Mouse (Mus musculus) hindbrain, postnatal 0 days (tissue): ENCODE data around the gene Wtip. TPM values are rescaled to one million over a fixed set of nuclear protein-coding genes. Genes with fewer than 3 reads are reported as not detected.
"Not testable (repeated sequence)": the region's sequence is repeated elsewhere in the genome, so short reads cannot be mapped to it uniquely, and the experiment has no call there.

Experiments
- ATAC-seq: fragments of 200-750 bp; cut with Nextera tagmentation; 2 replicates; pipeline ENCODE4 v1.8.0; 2017; ENCODE audit warnings: mild to moderate bottlenecking, moderate TSS enrichment, moderate library complexity
- DNase-seq: peaks from one replicate; pipeline ENCODE4 v3.0.0-alpha.2; 2015; ENCODE audit warnings: low spot score
- H3K27ac ChIP-seq: fragments of 300-500 bp; sonication (generic); 2 replicates; pipeline ENCODE4 v1.5.1; 2014; ENCODE audit warnings: mild to moderate bottlenecking
- H3K27me3 ChIP-seq: fragments of 300-500 bp; sonication (generic); 2 replicates; pipeline ENCODE4 v1.6.1; 2014; ENCODE audit warnings: low read length, mixed read lengths; ENCODE audit not compliant: insufficient read depth
- H3K36me3 ChIP-seq: fragments of 300-500 bp; sonication (generic); 2 replicates; pipeline ENCODE4 v1.6.1; 2014; ENCODE audit warnings: low read length, mixed read lengths; ENCODE audit not compliant: insufficient read depth
- H3K4me1 ChIP-seq: fragments of 300-500 bp; sonication (generic); 2 replicates; pipeline ENCODE4 v1.6.1; 2014; ENCODE audit warnings: antibody characterized with exemption, low read length, mixed read lengths; ENCODE audit not compliant: insufficient read depth
- H3K4me2 ChIP-seq: fragments of 300-500 bp; sonication (generic); 2 replicates; pipeline ENCODE4 v1.6.1; 2014; ENCODE audit warnings: low read depth, mild to moderate bottlenecking, low read length, moderate library complexity, mixed read lengths
- H3K4me3 ChIP-seq: fragments of 300-500 bp; sonication (generic); 2 replicates; pipeline ENCODE4 v1.5.1; 2014; ENCODE audit warnings: low read length
- H3K9ac ChIP-seq: fragments of 300-500 bp; sonication (generic); replicated peaks from 2 replicates; pipeline ENCODE4 v1.6.1; 2014; ENCODE audit warnings: mild to moderate bottlenecking, low read length, moderate library complexity, mixed read lengths
- H3K9me3 ChIP-seq: fragments of 300-500 bp; sonication (generic); 2 replicates; pipeline ENCODE4 v1.6.1; 2016; ENCODE audit warnings: low read length, mixed read lengths
- CTCF ChIP-seq: IDR thresholded peaks from 2 replicates; pipeline ENCODE4 v1.5.1; 2016; ENCODE audit warnings: antibody characterized with exemption, control low read depth, low read depth
- WGBS: fragments of 180-500 bp; shearing (Covaris S2); extraction: QIAGEN DNeasy Blood & Tissue Kit; methylation state at CpG from one replicate; pipeline ENCODE4 v1.1.7; 2014; 5-methylcytosine and 5-hydroxymethylcytosine counted together
- polyA plus RNA-seq: library from polyadenylated mRNA; unstranded; fragments of >200 nt; fragmentation: Nextera tagmentation; extraction: Ambion mirVana; gene quantifications from 2 replicates; pipeline ENCODE4 v1.2.1, GENCODE M21; 2015
- total RNA-seq: library from RNA; depleted of rRNA; stranded (reverse); fragments of >200 nt; gene quantifications from 2 replicates; pipeline ENCODE4 v1.2.3, GENCODE M21; 2014

Wtip gene
- total and polyA plus RNA-seq, 2 experiments from 2014 or later: 2.8 to 28.8 TPM

GRCm38 (mm10) chr7:34122987-34123720 is 9.9 kb downstream of the Wtip start:
- 71% methylated on average over 6 of the region's 6 CpGs for WGBS
- peak; percentile 69 for TF ChIP-seq CTCF
- peak overlapping the region; percentile 8; the same call in 1 of the 2 replicates for H3K27ac ChIP-seq
- H3K4me2 ChIP-seq: no peak overlapping the region
- no peaks in the 10 kb centered on the region for H3K9me3 ChIP-seq
- no peak overlapping the region for H3K9ac ChIP-seq
- H3K4me1 ChIP-seq: no peaks in the 10 kb centered on the region
- no peaks in the 10 kb centered on the region for H3K36me3 ChIP-seq
- H3K27me3 ChIP-seq: no peaks in the 10 kb centered on the region
- ATAC-seq (peak; percentile 75), DNase-seq (peak; percentile 65)
- no peak overlapping the region for H3K4me3 ChIP-seq

GRCm38 (mm10) chr7:34120636-34121035 is 12.4 kb downstream of the Wtip start:
- H3K9me3 ChIP-seq, H3K36me3 ChIP-seq, ATAC-seq, H3K27ac ChIP-seq, H3K4me1 ChIP-seq, H3K4me2 ChIP-seq, DNase-seq, H3K27me3 ChIP-seq, H3K4me3 ChIP-seq, H3K9ac ChIP-seq: not testable (repeated sequence)
- 61% methylated on average over 1 of the region's 1 CpGs for WGBS

GRCm38 (mm10) chr7:34116601-34117000 is 16.5 kb downstream of the Wtip start:
- H3K4me2 ChIP-seq: no peak overlapping the region
- DNase-seq: peak; percentile 54
- no peak overlapping the region for H3K27ac ChIP-seq
- WGBS: 56% methylated on average over 3 of the region's 3 CpGs
- no peaks in the 10 kb centered on the region for H3K27me3 ChIP-seq
- H3K4me3 ChIP-seq: no peak overlapping the region
- no peak for TF ChIP-seq CTCF
- 0 out of 2 replicates have a peak, but pooled peaks have one; percentile 43 for ATAC-seq
- no peak overlapping the region for H3K9ac ChIP-seq
- H3K36me3 ChIP-seq: peaks cover 3% of the 10 kb centered on the region; the same call in 1 of the 2 replicates
- no peaks in the 10 kb centered on the region for H3K9me3 ChIP-seq
- no peaks in the 10 kb centered on the region for H3K4me1 ChIP-seq

GRCm38 (mm10) chr7:34109190-34109589 is 23.9 kb downstream of the Wtip start:
- Histone ChIP-seq H3K27ac (no peak overlapping the region), H3K4me1 (no peaks in the 10 kb centered on the region), H3K4me2 (no peak overlapping the region), H3K4me3 (no peak overlapping the region), H3K36me3 (peaks cover 3% of the 10 kb centered on the region; the same call in 1 of the 2 replicates), H3K27me3 (no peaks in the 10 kb centered on the region), H3K9ac (no peak overlapping the region), H3K9me3 (no peaks in the 10 kb centered on the region)
- TF ChIP-seq CTCF: no peak
- WGBS: 45% methylated on average over 5 of the region's 5 CpGs
- no peak for DNase-seq
- no peak for ATAC-seq

GRCm38 (mm10) chr7:34101276-34101675 is 31.8 kb downstream of the Wtip start:
- Histone ChIP-seq H3K4me1 (no peaks in the 10 kb centered on the region), H3K9me3 (no peaks in the 10 kb centered on the region), H3K27me3 (no peaks in the 10 kb centered on the region), H3K4me2 (no peak overlapping the region), H3K9ac (no peak overlapping the region), H3K27ac (no peak overlapping the region), H3K4me3 (no peak overlapping the region), H3K36me3 (no peaks in the 10 kb centered on the region)
- ATAC-seq: no peak
- TF ChIP-seq CTCF: no peak
- no peak for DNase-seq

- no peak overlapping the region for H3K27ac ChIP-seq
- 77% methylated on average over 2 of the region's 2 CpGs for WGBS
Observed at GRCm38 (mm10) chr7:34100002-34100401, 33.1 kb downstream of the Wtip start.

GRCm38 (mm10) chr7:34094911-34095481 is 38.1 kb downstream of the Wtip start, which contains the start of gene Scgb1b30:
Gene Scgb1b30 (plus strand): TSS chr7:34095431.
- 73% methylated on average over 3 of the region's 3 CpGs for WGBS
- Histone ChIP-seq H3K36me3 (no peaks in the 10 kb centered on the region), H3K27ac (no peak within 1 kb of the TSS), H3K4me2 (no peak within 1 kb of the TSS), H3K4me1 (no peaks in the 10 kb centered on the region), H3K9me3 (no peaks in the 10 kb centered on the region), H3K4me3 (no peak within 1 kb of the TSS), H3K27me3 (no peaks in the 10 kb centered on the region), H3K9ac (no peak within 1 kb of the TSS)
- ATAC-seq: no peak
- no peak for TF ChIP-seq CTCF
- no peak for DNase-seq

More at GRCm38 (mm10) chr7:34100002-34100401, 33.1 kb downstream of the Wtip start:
- DNase-seq (no peak), ATAC-seq (no peak)
- Histone ChIP-seq H3K4me1 (no peaks in the 10 kb centered on the region), H3K9ac (no peak overlapping the region), H3K9me3 (no peaks in the 10 kb centered on the region), H3K4me2 (no peak overlapping the region), H3K4me3 (no peak overlapping the region), H3K27me3 (no peaks in the 10 kb centered on the region), H3K36me3 (no peaks in the 10 kb centered on the region)
- TF ChIP-seq CTCF: no peak

GRCm38 (mm10) chr7:34068132-34068531 is 64.9 kb downstream of the Wtip start:
- not testable (repeated sequence) for H3K4me2 ChIP-seq, H3K4me1 ChIP-seq, DNase-seq, H3K27ac ChIP-seq, H3K4me3 ChIP-seq, H3K9ac ChIP-seq, H3K9me3 ChIP-seq, H3K36me3 ChIP-seq, ATAC-seq, H3K27me3 ChIP-seq
- 77% methylated on average over 5 of the region's 5 CpGs for WGBS
